Mouse (Mus musculus) forebrain, embryonic 14.5 days (tissue): ENCODE measurements around the gene Gm10722. TPM values are rescaled to one million over a fixed set of nuclear protein-coding genes. Genes with fewer than 3 reads are reported as not detected.
"Not testable (repeated sequence)": the region's sequence is repeated elsewhere in the genome, so short reads cannot be mapped to it uniquely, and the experiment has no call there.

Source experiments
- ATAC-seq: fragments of 200-750 bp; cut with Nextera tagmentation; 2 replicates; pipeline ENCODE4 v1.8.0; 2017; ENCODE audit warnings: mild to moderate bottlenecking, moderate library complexity
- DNase-seq: peaks from one replicate; pipeline ENCODE4 v3.0.0-alpha.2; 2015; ENCODE audit warnings: low spot score
- H3K27ac ChIP-seq: fragments of 300-500 bp; sonication (generic); 2 replicates; pipeline ENCODE4 v1.5.1; 2014; ENCODE audit warnings: low read depth, mild to moderate bottlenecking, control low read depth, low read length, moderate library complexity
- H3K27me3 ChIP-seq: fragments of 300-500 bp; sonication (generic); replicated peaks from 2 replicates; pipeline ENCODE4 v1.6.1; 2014; ENCODE audit warnings: low read length, control low read depth, mixed read lengths; ENCODE audit not compliant: control insufficient read depth, insufficient read depth
- H3K36me3 ChIP-seq: fragments of 300-500 bp; sonication (generic); 2 replicates; pipeline ENCODE4 v1.6.1; 2014; ENCODE audit warnings: low read length, control low read depth; ENCODE audit not compliant: control insufficient read depth, insufficient read depth
- H3K4me1 ChIP-seq: fragments of 300-500 bp; sonication (generic); 2 replicates; pipeline ENCODE4 v1.6.1; 2014; ENCODE audit warnings: antibody characterized with exemption, low read length, control low read depth; ENCODE audit not compliant: control insufficient read depth, insufficient read depth
- H3K4me2 ChIP-seq: fragments of 300-500 bp; sonication (generic); 2 replicates; pipeline ENCODE4 v1.6.1; 2014; ENCODE audit warnings: mild to moderate bottlenecking, control low read depth, low read length
- H3K4me3 ChIP-seq: fragments of 300-500 bp; sonication (generic); 2 replicates; pipeline ENCODE4 v1.5.1; 2014; ENCODE audit warnings: low read depth, low read length, control low read depth
- H3K9ac ChIP-seq: fragments of 300-500 bp; sonication (generic); 2 replicates; pipeline ENCODE4 v1.6.1; 2014; ENCODE audit warnings: mild to moderate bottlenecking, low read length, control low read depth, moderate library complexity
- H3K9me3 ChIP-seq: fragments of 300-500 bp; sonication (generic); replicated peaks from 2 replicates; pipeline ENCODE4 v1.6.1; 2016; ENCODE audit warnings: low read length, control low read depth, mixed read lengths; ENCODE audit not compliant: control insufficient read depth
- WGBS: fragments of 180-500 bp; shearing (Covaris S2); extraction: QIAGEN DNeasy Blood & Tissue Kit; methylation state at CpG from one replicate; pipeline ENCODE4 v1.1.7; 2014; 5-methylcytosine and 5-hydroxymethylcytosine counted together
- microRNA-seq: library from miRNA; unstranded; fragments of <30 nt; microRNA quantifications from one replicate; pipeline ENCODE4, GENCODE M21; 2016
- polyA plus RNA-seq: library from polyadenylated mRNA; unstranded; fragments of >200 nt; fragmentation: Nextera tagmentation; extraction: Ambion mirVana; gene quantifications from 2 replicates; pipeline ENCODE4 v1.2.1, GENCODE M21; 2014

Gene Gm10722
- polyA plus RNA-seq, 1 experiment from 2014 or later, result not detected

DNA sequence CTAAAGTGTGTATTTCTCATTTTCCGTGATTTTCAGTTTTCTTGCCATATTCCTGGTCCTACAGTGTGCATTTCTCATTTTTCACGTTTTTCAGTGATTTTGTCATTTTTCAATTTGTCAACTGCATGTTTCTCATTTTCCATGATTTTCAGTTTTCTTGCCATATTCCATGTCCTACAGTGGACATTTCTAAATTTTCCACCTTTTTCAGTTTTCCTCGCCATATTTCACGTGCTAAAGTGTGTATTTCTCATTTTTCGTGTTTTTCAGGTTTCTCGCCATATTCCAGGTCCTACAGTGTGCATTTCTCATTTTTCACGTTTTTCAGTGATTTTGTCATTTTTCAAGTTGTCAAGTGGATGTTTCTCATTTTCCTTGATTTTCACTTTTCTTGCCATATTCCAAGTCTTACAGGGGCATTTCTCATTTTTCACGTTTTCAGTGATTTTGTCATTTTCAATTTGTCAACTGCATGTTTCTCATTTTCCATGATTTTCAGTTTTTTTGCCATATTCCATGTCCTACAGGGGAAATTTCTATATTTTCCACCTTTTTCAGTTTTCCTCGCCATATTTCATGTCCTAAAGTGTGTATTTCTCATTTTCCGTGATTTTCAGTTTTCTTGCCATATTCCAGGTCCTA, 30.1 kb downstream of the Gm10722 start:
- not testable (repeated sequence) for H3K27me3 ChIP-seq, H3K4me2 ChIP-seq, H3K9me3 ChIP-seq, H3K4me1 ChIP-seq, ATAC-seq, H3K27ac ChIP-seq, H3K4me3 ChIP-seq, H3K9ac ChIP-seq, H3K36me3 ChIP-seq
- 71% methylated on average over 2 of the region's 10 CpGs for WGBS
- DNase-seq, result peak; percentile 80

DNA sequence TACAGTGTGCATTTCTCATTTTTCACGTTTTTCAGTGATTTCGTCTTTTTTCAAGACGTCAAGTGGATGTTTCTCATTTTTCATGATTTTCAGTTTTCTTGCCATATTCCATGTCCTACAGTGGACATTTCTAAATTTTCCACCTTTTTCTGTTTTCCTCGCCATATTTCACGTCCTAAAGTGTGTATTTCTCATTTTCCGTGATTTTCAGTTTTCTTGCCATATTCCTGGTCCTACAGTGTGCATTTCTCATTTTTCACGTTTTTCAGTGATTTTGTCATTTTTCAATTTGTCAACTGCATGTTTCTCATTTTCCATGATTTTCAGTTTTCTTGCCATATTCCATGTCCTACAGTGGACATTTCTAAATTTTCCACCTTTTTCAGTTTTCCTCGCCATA, 33.6 kb downstream of the Gm10722 start, which contains the start of gene Gm17535:
Gm17535 (plus strand) TSS at position 301 of the 400 bp plus-strand sequence.
- DNase-seq, H3K27ac ChIP-seq, H3K9ac ChIP-seq, H3K9me3 ChIP-seq, H3K36me3 ChIP-seq, H3K4me1 ChIP-seq, H3K4me2 ChIP-seq, H3K27me3 ChIP-seq, H3K4me3 ChIP-seq, ATAC-seq: not testable (repeated sequence)
- no CpG with 5 or more reads among the region's 8 CpGs for WGBS

DNA sequence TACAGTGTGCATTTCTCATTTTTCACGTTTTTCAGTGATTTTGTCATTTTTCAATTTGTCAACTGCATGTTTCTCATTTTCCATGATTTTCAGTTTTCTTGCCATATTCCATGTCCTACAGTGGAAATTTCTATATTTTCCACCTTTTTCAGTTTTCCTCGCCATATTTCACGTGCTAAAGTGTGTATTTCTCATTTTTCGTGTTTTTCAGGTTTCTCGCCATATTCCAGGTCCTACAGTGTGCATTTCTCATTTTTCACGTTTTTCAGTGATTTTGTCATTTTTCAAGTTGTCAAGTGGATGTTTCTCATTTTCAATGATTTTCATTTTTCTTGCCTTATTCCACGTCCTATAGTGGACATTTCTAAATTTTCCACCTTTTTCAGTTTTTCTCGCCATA, 35.9 kb downstream of the Gm10722 start, which contains the start of gene Gm10715:
Gm10715 (plus strand) TSS at position 301 of the 400 bp plus-strand sequence.
- H3K9ac ChIP-seq, DNase-seq, H3K9me3 ChIP-seq, H3K36me3 ChIP-seq, H3K27ac ChIP-seq, ATAC-seq, H3K4me1 ChIP-seq, H3K27me3 ChIP-seq, H3K4me3 ChIP-seq, H3K4me2 ChIP-seq: not testable (repeated sequence)
- WGBS, result 70% methylated on average over 6 of the region's 8 CpGs

DNA sequence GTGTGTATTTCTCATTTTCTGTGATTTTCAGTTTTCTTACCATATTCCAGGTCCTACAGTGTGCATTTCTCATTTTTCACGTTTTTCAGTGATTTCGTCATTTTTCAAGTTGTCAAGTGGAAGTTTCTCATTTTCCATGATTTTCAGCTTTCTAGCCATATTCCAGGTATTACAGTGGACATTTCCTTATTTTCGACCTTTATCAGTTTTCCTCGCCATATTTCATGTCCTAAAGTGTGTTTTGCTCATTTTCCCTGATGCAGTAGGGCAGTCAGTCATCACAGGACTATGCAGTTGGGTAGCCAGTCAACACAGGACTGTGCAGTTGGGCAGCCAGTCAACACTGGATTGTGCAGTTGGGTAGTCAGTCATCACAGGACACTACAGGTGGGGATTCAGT, 37.4 kb downstream of the Gm10722 start:
- H3K36me3 ChIP-seq, DNase-seq, H3K9ac ChIP-seq, H3K9me3 ChIP-seq, H3K27ac ChIP-seq, H3K4me2 ChIP-seq, ATAC-seq, H3K4me1 ChIP-seq, H3K27me3 ChIP-seq, H3K4me3 ChIP-seq: not testable (repeated sequence)
- 73% methylated on average over 4 of the region's 4 CpGs for WGBS

Small RNAs within 50 kb of the gene (microRNA-seq; reads per million reads assigned to microRNA genes)
- not detected for gene Mir101c

Other genes starting within 250 kb of the Gm10722 start
- not detected in 2 replicates for gene Gm11168, start 2.4 kb downstream of the Gm10722 start, polyA plus RNA-seq
- gene Gm10721, start 12.2 kb downstream of the Gm10722 start, polyA plus RNA-seq, result not detected in 2 replicates
- not detected in 2 replicates for gene Gm10720, start 14.7 kb downstream of the Gm10722 start, polyA plus RNA-seq
- gene Gm10719, start 16.5 kb downstream of the Gm10722 start, polyA plus RNA-seq, result not detected in 2 replicates
- gene Gm10718, start 22.6 kb downstream of the Gm10722 start, polyA plus RNA-seq, result not detected in 2 replicates
- not detected in 2 replicates for gene Gm10717, start 24.5 kb downstream of the Gm10722 start, polyA plus RNA-seq
- gene Gm17535, start 33.7 kb downstream of the Gm10722 start, polyA plus RNA-seq, result not detected in 2 replicates
- not detected in 2 replicates for gene Gm10715, start 36.0 kb downstream of the Gm10722 start, polyA plus RNA-seq